Mouse (Mus musculus) erythroblast, embryonic 14.5 days (primary cell): Measurements from ENCODE around the gene Cfap97.

Experiments used
- GATA1 ChIP-seq: IDR thresholded peaks from 2 replicates; pipeline ENCODE4 v1.6.1; 2012; ENCODE audit warnings: low read length, inconsistent platforms, mixed read lengths
- TAL1 ChIP-seq: IDR thresholded peaks from 3 replicates; pipeline ENCODE4 v1.6.1; 2012; ENCODE audit warnings: low read length, inconsistent platforms, mixed read lengths

DNA sequence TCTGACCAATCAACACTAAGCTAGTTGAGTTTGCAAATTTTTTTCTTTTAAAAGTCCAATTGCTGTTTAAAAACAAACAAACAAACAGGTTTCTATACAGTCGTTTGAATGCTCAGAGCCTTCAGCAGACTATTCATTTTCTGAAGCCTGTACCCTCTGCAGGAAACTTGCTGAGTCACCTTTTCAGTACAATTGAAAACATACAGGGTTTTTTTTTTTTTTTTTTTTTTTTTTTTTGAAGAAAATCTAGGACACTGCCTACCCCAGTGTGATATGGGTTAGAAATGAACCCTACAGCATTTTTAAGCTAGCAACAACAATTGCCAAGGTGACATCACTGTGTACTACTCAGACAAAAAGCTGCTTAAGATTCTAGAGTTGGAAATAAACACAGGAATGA lies 7.6 kb upstream of the Cfap97 start:
- TF ChIP-seq GATA1 (no peak), TAL1 (no peak)
